Mouse (Mus musculus): Measurements from ENCODE around the gene Tshz3.

Gene Tshz3

DNA sequence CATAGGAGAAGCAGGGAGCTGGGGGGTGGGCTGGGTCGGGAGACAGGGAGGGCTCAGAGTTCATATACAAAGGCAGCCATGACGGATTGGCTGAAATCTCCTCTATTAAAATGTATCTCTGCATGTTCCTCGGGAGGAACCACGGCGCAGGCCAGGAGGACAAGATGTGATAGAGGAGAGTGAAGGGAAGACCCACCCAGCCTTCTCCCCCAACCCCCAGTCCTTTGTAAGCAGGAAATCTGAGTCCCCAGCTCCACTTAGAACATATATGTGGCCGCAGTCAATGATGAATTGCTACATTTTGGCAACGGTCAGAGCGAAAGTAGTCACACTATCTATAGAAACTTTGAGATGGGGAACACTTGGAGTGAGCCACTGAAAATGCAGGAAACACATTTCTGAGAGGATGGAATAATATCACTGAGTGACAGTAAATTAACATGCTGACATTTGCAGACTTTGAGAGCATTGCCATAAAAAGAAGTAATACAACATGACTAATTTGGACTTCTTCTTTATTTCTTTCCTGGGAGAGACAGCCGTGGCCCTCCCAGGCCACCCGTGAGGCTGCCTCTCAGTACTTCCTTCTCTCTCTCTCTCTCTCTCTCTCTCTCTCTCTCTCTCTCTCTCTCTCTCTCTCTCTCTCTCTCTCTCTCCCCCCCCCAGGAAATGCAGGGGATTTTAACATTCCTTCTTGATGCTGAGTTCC, 88.9 kb downstream of the Tshz3 start:
- DNase-seq (ENCODE audit: low spot score): no peak

DNA sequence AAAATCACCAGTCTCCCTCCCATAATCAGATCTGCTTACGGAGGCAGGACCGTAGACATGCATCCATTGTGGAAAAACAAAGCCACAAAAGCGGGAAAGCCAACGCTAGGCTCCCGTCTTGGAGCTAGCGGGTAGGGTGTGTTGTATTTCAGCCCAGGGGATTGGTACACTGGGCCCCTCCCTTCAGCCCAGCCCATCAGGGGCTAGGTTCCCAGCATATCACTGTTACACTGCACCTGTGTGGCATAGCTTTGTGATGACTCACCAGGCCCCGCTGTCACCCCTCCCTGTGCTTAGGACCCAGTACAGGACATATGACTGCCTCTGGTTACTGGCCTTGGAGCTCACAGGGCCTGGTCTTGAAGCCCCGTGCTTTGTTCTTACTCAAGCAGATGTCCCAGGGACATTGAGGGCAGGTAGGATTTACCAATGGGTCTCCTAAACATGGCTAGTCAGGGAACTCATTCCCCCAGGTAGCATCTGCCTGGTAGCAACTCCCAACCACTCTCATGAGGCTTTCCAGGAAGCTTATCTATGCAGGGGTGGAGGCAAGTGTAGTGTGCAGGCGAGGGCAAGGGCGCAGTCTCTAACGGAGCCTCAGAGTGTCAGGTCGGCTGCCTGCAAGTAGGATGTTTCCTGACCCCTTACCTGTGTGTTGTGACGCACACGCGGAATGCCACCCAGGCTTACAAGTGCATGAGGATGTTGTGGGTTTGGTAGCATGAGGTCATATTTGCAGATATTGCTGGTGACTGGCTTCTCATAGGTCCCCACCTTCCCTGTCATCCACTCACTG, 98.7 kb downstream of the Tshz3 start:
- DNase-seq (ENCODE audit: low spot score): no peak

Data from MN1 (cell line).